Mouse (Mus musculus) heart, embryonic 12.5 days (tissue): ENCODE results near the gene Krt32. TPM values are rescaled to one million over a fixed set of nuclear protein-coding genes. Genes with fewer than 3 reads are reported as not detected.

Experiments used
- ATAC-seq: fragments of 200-750 bp; cut with Nextera tagmentation; 2 replicates; pipeline ENCODE4 v1.8.0; 2017; ENCODE audit warnings: moderate TSS enrichment, moderate library complexity; ENCODE audit not compliant: insufficient number of reproducible peaks, low FRiP score
- H3K27ac ChIP-seq: fragments of 300-500 bp; sonication (generic); 2 replicates; pipeline ENCODE4 v1.5.1; 2016; ENCODE audit warnings: mild to moderate bottlenecking, moderate library complexity; ENCODE audit not compliant: poor library complexity, severe bottlenecking
- H3K27me3 ChIP-seq: fragments of 300-500 bp; sonication (generic); replicated peaks from 2 replicates; pipeline ENCODE4 v1.6.1; 2016; ENCODE audit warnings: mild to moderate bottlenecking, moderate library complexity
- H3K36me3 ChIP-seq: fragments of 300-500 bp; sonication (generic); 2 replicates; pipeline ENCODE4 v1.6.1; 2016; ENCODE audit warnings: mild to moderate bottlenecking, moderate library complexity
- H3K4me1 ChIP-seq: fragments of 300-500 bp; sonication (generic); replicated peaks from 2 replicates; pipeline ENCODE4 v1.6.1; 2016; ENCODE audit warnings: mild to moderate bottlenecking
- H3K4me2 ChIP-seq: fragments of 300-500 bp; sonication (generic); 2 replicates; pipeline ENCODE4 v1.6.1; 2016; ENCODE audit warnings: mild to moderate bottlenecking, moderate library complexity
- H3K4me3 ChIP-seq: fragments of 300-500 bp; sonication (generic); 2 replicates; pipeline ENCODE4 v1.5.1; 2016; ENCODE audit warnings: mild to moderate bottlenecking
- H3K9ac ChIP-seq: fragments of 300-500 bp; sonication (generic); 2 replicates; pipeline ENCODE4 v1.6.1; 2016; ENCODE audit warnings: mild to moderate bottlenecking, moderate library complexity
- H3K9me3 ChIP-seq: fragments of 300-500 bp; sonication (generic); replicated peaks from 2 replicates; pipeline ENCODE4 v1.6.1; 2016; ENCODE audit warnings: mild to moderate bottlenecking, moderate library complexity
- WGBS: fragments of 180-500 bp; shearing (Covaris S2); methylation state at CpG from one replicate; pipeline ENCODE4 v1.1.7; 2016; 5-methylcytosine and 5-hydroxymethylcytosine counted together
- polyA plus RNA-seq: library from polyadenylated mRNA; unstranded; fragments of >200 nt; fragmentation: Nextera tagmentation; extraction: Ambion mirVana; gene quantifications from 2 replicates; pipeline ENCODE4 v1.2.1, GENCODE M21; 2016

The Krt32 gene
- polyA plus RNA-seq: not detected in 2 replicates

DNA sequence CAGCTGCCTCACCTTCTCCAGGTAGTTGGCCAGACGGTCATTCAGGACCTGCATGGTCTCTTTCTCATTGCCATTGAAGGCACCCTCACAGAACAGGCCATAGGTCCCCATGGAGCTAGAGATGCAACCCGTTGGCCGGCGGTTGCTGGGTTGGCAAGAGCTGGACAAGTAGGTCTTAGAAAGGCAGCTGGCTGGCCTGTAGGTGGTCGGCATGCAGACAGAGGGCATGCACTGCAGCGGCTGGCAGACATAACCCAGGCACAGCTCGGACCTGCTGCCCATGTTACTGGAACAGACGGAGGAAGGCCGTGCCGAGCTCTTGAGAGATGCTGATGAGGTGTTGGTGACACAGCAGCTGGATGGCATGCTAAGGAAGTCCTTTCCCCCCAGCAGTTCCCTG is at the start of gene Krt32:
TSS of gene Krt32 (minus strand) at position 366 of the 400 bp plus-strand sequence.
- WGBS: 86% methylated on average over 10 of the region's 10 CpGs
- Histone ChIP-seq H3K9me3 (0 out of 2 replicates have a peak, but pooled peaks cover 3% of the 10 kb centered on the region), H3K9ac (no peak within 1 kb of the TSS), H3K4me3 (no peak within 1 kb of the TSS), H3K36me3 (no peaks in the 10 kb centered on the region), H3K27me3 (0 out of 2 replicates have a peak, but pooled peaks cover 3% of the 10 kb centered on the region), H3K4me1 (no peaks in the 10 kb centered on the region), H3K27ac (no peak within 1 kb of the TSS), H3K4me2 (no peak within 1 kb of the TSS)
- no peak for ATAC-seq

- no peak for ATAC-seq
- peaks cover 6% of the 10 kb centered on the region; the same call in 1 of the 2 replicates for H3K27me3 ChIP-seq
- no peaks in the 10 kb centered on the region for H3K9me3 ChIP-seq
- peaks cover 27% of the 10 kb centered on the region for H3K4me1 ChIP-seq
- H3K4me3 ChIP-seq: no peak overlapping the region
- H3K36me3 ChIP-seq: peaks cover 13% of the 10 kb centered on the region
- H3K27ac ChIP-seq: no peak overlapping the region
- WGBS: 53% methylated on average over 5 of the region's 5 CpGs
- H3K4me2 ChIP-seq: no peak overlapping the region
- H3K9ac ChIP-seq: no peak overlapping the region
Measured at GRCm38 (mm10) chr11:100137693-100138092, 49.7 kb upstream of the Krt32 start.

DNA sequence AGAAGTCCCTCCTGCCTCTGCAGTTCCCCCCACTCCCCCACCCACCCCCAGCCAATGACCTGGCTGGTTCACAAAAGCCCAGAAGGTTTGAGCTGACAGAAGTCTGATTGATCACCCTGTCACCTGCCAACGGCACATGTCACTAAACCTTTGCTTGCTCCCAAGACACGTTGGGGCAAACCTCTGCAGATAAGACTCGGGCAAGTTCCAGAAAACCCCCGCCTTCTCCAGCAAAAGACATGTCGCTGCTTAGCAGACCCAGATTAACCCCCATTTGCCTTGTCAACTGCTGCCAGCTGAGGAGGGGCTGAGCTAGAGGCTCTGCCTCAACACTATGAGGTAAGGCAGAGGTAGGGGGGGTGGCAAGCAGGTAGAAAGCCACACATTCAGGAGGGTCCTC is 48.5 kb upstream of the Krt32 start:
- WGBS: 12% methylated on average over 5 of the region's 5 CpGs
- ATAC-seq: no peak
- H3K9me3 ChIP-seq: no peaks in the 10 kb centered on the region
- no peak overlapping the region for H3K27ac ChIP-seq
- no peak overlapping the region for H3K4me3 ChIP-seq
- H3K36me3 ChIP-seq: peaks cover 6% of the 10 kb centered on the region
- no peak overlapping the region for H3K4me2 ChIP-seq
- peaks cover 10% of the 10 kb centered on the region; the same call in 1 of the 2 replicates for H3K27me3 ChIP-seq
- H3K4me1 ChIP-seq: peaks cover 30% of the 10 kb centered on the region
- H3K9ac ChIP-seq: no peak overlapping the region

DNA sequence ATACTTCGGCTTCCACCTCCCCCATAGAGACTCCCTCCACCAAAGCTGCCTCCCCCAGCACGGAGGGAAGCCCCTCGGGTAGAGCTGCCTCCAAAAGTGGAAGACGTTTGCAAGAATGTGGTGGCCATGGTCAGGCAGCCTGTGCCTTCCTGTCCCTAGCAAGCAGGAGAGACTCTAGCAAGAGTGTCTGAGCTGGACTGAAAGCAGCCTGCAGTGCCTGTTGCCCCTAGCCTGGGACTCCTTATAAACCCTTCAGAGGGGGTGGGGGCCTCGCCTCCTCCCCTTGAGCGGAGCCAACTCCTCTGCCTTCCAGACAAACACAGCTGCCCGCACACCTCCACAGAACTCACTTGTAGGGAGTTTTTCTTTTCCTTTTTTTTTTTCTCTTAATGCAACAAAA is 47.7 kb upstream of the Krt32 start, which contains the start of gene Krt15:
TSS of gene Krt15 (minus strand) at position 198 of the 400 bp plus-strand sequence.
- WGBS: 55% methylated on average over 7 of the region's 7 CpGs
- Histone ChIP-seq H3K36me3 (no peaks in the 10 kb centered on the region; the same call in 1 of the 2 replicates), H3K27me3 (peaks cover 18% of the 10 kb centered on the region; the same call in 1 of the 2 replicates), H3K4me1 (peaks cover 30% of the 10 kb centered on the region), H3K27ac (no peak within 1 kb of the TSS), H3K4me3 (no peak within 1 kb of the TSS), H3K9ac (no peak within 1 kb of the TSS), H3K9me3 (no peaks in the 10 kb centered on the region), H3K4me2 (no peak within 1 kb of the TSS)
- no peak for ATAC-seq

DNA sequence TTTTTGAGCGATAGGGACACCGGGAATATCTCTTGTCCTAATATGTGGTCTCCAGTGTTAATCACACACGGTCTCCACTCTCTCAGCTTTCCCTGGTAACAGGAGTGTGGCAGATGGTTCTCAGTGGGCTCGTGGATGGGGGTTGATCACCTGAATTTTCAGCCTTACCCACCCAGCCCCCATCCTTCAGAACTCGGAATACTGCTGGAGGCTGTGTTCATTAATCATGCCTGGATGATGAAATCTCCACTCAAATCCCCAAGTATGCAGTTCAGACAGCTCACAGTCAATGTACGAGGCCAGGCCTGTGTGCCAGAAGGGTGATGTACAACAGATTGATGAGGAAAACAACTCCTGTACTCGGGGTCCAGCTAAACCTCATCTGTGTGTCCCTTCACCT is 36.9 kb upstream of the Krt32 start:
- H3K9me3 ChIP-seq: no peaks in the 10 kb centered on the region
- no peaks in the 10 kb centered on the region for H3K36me3 ChIP-seq
- no peak overlapping the region for H3K4me3 ChIP-seq
- H3K4me1 ChIP-seq: peaks cover 12% of the 10 kb centered on the region
- ATAC-seq: no peak
- no peak overlapping the region for H3K9ac ChIP-seq
- WGBS: 70% methylated on average over 7 of the region's 7 CpGs
- no peaks in the 10 kb centered on the region; the same call in 1 of the 2 replicates for H3K27me3 ChIP-seq
- no peak overlapping the region for H3K4me2 ChIP-seq
- no peak overlapping the region for H3K27ac ChIP-seq

DNA sequence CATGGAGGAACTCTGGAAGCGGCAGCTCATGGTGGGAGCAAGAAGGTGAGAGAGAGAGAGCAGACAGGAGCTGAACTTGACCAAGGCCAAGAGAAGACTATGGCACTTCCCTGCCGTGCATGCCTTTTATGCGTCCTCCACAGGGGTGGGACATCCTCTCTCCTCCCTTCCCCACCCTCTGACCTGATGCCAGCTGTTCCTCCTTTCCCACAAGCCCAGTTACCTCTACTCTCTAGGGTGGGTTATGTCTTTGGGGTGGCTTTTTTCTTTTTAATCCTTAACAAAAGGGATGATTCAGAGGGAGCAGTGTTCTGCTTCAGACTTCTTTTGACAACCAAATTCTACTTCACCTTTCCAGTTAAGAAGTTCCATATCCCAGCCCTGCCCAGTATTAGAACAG is 33.4 kb upstream of the Krt32 start, which contains the start of gene Krt13:
TSS of gene Krt13 (minus strand) at position 101 of the 400 bp plus-strand sequence.
- Histone ChIP-seq H3K27me3 (peaks cover 7% of the 10 kb centered on the region), H3K4me3 (no peak within 1 kb of the TSS), H3K9me3 (no peaks in the 10 kb centered on the region), H3K27ac (no peak within 1 kb of the TSS), H3K4me2 (no peak within 1 kb of the TSS), H3K4me1 (peaks cover 14% of the 10 kb centered on the region), H3K36me3 (no peaks in the 10 kb centered on the region), H3K9ac (no peak within 1 kb of the TSS)
- no peak for ATAC-seq
- 76% methylated on average over 3 of the region's 3 CpGs for WGBS

GRCm38 (mm10) chr11:100120331-100120730 is 32.3 kb upstream of the Krt32 start:
- H3K36me3 ChIP-seq: no peaks in the 10 kb centered on the region
- no peak overlapping the region for H3K4me3 ChIP-seq
- WGBS: 50% methylated on average over 5 of the region's 5 CpGs
- peaks cover 8% of the 10 kb centered on the region for H3K4me1 ChIP-seq
- H3K27ac ChIP-seq: no peak overlapping the region
- H3K9ac ChIP-seq: no peak overlapping the region
- H3K4me2 ChIP-seq: no peak overlapping the region
- no peaks in the 10 kb centered on the region for H3K9me3 ChIP-seq
- peaks cover 8% of the 10 kb centered on the region for H3K27me3 ChIP-seq
- no peak for ATAC-seq

DNA sequence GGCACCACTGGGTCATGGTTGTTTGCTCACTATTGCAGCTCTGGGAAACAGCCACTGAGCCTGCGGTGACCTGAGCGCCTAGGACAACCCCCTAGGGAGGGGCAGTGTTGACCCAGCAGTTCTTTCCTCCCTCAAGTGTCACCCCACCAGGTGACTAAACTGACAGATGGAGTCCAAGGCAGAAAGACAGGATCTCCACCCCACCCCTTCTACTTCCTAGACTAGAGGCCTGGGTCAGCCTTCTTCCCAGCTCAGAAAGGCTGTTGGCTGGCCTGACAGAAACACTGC is 25.7 kb upstream of the Krt32 start:
- Histone ChIP-seq H3K9ac (no peak overlapping the region), H3K4me2 (no peak overlapping the region), H3K36me3 (no peaks in the 10 kb centered on the region), H3K9me3 (no peaks in the 10 kb centered on the region), H3K27me3 (peaks cover 8% of the 10 kb centered on the region; the same call in 1 of the 2 replicates), H3K4me1 (no peaks in the 10 kb centered on the region), H3K4me3 (no peak overlapping the region), H3K27ac (no peak overlapping the region)
- 60% methylated on average over 2 of the region's 2 CpGs for WGBS
- ATAC-seq: no peak

GRCm38 (mm10) chr11:100112935-100113741 is 25.1 kb upstream of the Krt32 start:
- 70% methylated on average over 11 of the region's 11 CpGs for WGBS
- Histone ChIP-seq H3K4me2 (no peak overlapping the region), H3K27ac (no peak overlapping the region), H3K4me3 (no peak overlapping the region), H3K4me1 (no peaks in the 10 kb centered on the region), H3K9ac (no peak overlapping the region), H3K27me3 (peaks cover 8% of the 10 kb centered on the region; the same call in 1 of the 2 replicates), H3K36me3 (no peaks in the 10 kb centered on the region), H3K9me3 (no peaks in the 10 kb centered on the region)
- no peak for ATAC-seq

GRCm38 (mm10) chr11:100105576-100106122 is 17.6 kb upstream of the Krt32 start, which contains the start of gene Krt36:
Gene Krt36, minus strand, starts transcription at chr11:100105626.
- no peaks in the 10 kb centered on the region for H3K9me3 ChIP-seq
- H3K4me1 ChIP-seq: no peaks in the 10 kb centered on the region
- H3K36me3 ChIP-seq: no peaks in the 10 kb centered on the region
- no peak for ATAC-seq
- H3K27ac ChIP-seq: no peak within 1 kb of the TSS
- 0 out of 2 replicates have a peak, but pooled peaks cover 4% of the 10 kb centered on the region for H3K27me3 ChIP-seq
- no peak within 1 kb of the TSS for H3K4me2 ChIP-seq
- 87% methylated on average over 6 of the region's 6 CpGs for WGBS
- no peak within 1 kb of the TSS for H3K9ac ChIP-seq
- no peak within 1 kb of the TSS for H3K4me3 ChIP-seq

GRCm38 (mm10) chr11:100102693-100103429 is 14.8 kb upstream of the Krt32 start:
- 48% methylated on average over 15 of the region's 15 CpGs for WGBS
- Histone ChIP-seq H3K27ac (no peak overlapping the region), H3K4me2 (no peak overlapping the region), H3K36me3 (no peaks in the 10 kb centered on the region), H3K9ac (no peak overlapping the region), H3K4me1 (no peaks in the 10 kb centered on the region), H3K9me3 (no peaks in the 10 kb centered on the region), H3K4me3 (no peak overlapping the region), H3K27me3 (0 out of 2 replicates have a peak, but pooled peaks cover 4% of the 10 kb centered on the region)
- no peak for ATAC-seq
